Mouse (Mus musculus) hindbrain, embryonic 15.5 days (tissue): Measurements from ENCODE around the gene Dnm2. TPM values are rescaled to one million over a fixed set of nuclear protein-coding genes. Genes with fewer than 3 reads are reported as not detected.
A peak's percentile ranks its signal among the peaks of the same experiment; 100 is the strongest.

Source experiments
- ATAC-seq: fragments of 200-750 bp; cut with Nextera tagmentation; 2 replicates; pipeline ENCODE4 v1.8.0; 2017; ENCODE audit warnings: low read depth, moderate number of reproducible peaks, moderate TSS enrichment; ENCODE audit not compliant: low FRiP score
- H3K27ac ChIP-seq: fragments of 300-500 bp; sonication (generic); replicated peaks from 2 replicates; pipeline ENCODE4 v1.5.1; 2015; ENCODE audit warnings: mild to moderate bottlenecking, inconsistent platforms
- H3K27me3 ChIP-seq: fragments of 300-500 bp; sonication (generic); 2 replicates; pipeline ENCODE4 v1.6.1; 2015; ENCODE audit warnings: control low read depth, inconsistent platforms
- H3K36me3 ChIP-seq: fragments of 300-500 bp; sonication (generic); 2 replicates; pipeline ENCODE4 v1.6.1; 2015; ENCODE audit warnings: control low read depth, inconsistent platforms
- H3K4me1 ChIP-seq: fragments of 300-500 bp; sonication (generic); replicated peaks from 2 replicates; pipeline ENCODE4 v1.6.1; 2015; ENCODE audit warnings: control low read depth, inconsistent platforms
- H3K4me2 ChIP-seq: fragments of 300-500 bp; sonication (generic); 2 replicates; pipeline ENCODE4 v1.6.1; 2015; ENCODE audit warnings: moderate library complexity, mild to moderate bottlenecking, inconsistent platforms
- H3K4me3 ChIP-seq: fragments of 300-500 bp; sonication (generic); 2 replicates; pipeline ENCODE4 v1.5.1; 2015; ENCODE audit warnings: mild to moderate bottlenecking, inconsistent platforms
- H3K9ac ChIP-seq: fragments of 300-500 bp; sonication (generic); 2 replicates; pipeline ENCODE4 v1.6.1; 2015; ENCODE audit warnings: inconsistent platforms
- H3K9me3 ChIP-seq: fragments of 300-500 bp; sonication (generic); 2 replicates; pipeline ENCODE4 v1.6.1; 2016; ENCODE audit warnings: control low read depth, inconsistent platforms
- WGBS: fragments of 180-500 bp; shearing (Covaris S2); methylation state at CpG from one replicate; pipeline ENCODE4 v1.1.7; 2015; 5-methylcytosine and 5-hydroxymethylcytosine counted together
- polyA plus RNA-seq: library from polyadenylated mRNA; unstranded; fragments of >200 nt; fragmentation: Nextera tagmentation; extraction: Ambion mirVana; gene quantifications from 2 replicates; pipeline ENCODE4 v1.2.1, GENCODE M21; 2015

The Dnm2 gene
- polyA plus RNA-seq, 1 experiment from 2014 or later = 73.1 TPM

- Histone ChIP-seq H3K36me3 (peaks cover 6% of the 10 kb centered on the region; the same call in 1 of the 2 replicates), H3K9me3 (no peaks in the 10 kb centered on the region), H3K4me1 (no peaks in the 10 kb centered on the region), H3K4me3 (no peak overlapping the region), H3K27me3 (no peaks in the 10 kb centered on the region), H3K4me2 (no peak overlapping the region), H3K9ac (no peak overlapping the region), H3K27ac (no peak overlapping the region)
- 89% methylated on average over 2 of the region's 2 CpGs for WGBS
- no peak for ATAC-seq
These were observed 25.0 kb downstream of the Dnm2 start for GRCm38 (mm10) chr9:21449710-21450109.

GRCm38 (mm10) chr9:21450270-21450669, 25.6 kb downstream of the Dnm2 start:
- no peaks in the 10 kb centered on the region for H3K4me1 ChIP-seq
- no peak overlapping the region for H3K9ac ChIP-seq
- peaks cover 3% of the 10 kb centered on the region; the same call in 1 of the 2 replicates for H3K36me3 ChIP-seq
- ATAC-seq = no peak
- no peak overlapping the region for H3K4me3 ChIP-seq
- H3K27me3 ChIP-seq = no peaks in the 10 kb centered on the region
- 88% methylated on average over 3 of the region's 3 CpGs for WGBS
- no peak overlapping the region for H3K27ac ChIP-seq
- H3K4me2 ChIP-seq = no peak overlapping the region
- no peaks in the 10 kb centered on the region for H3K9me3 ChIP-seq

- Histone ChIP-seq H3K9me3 (no peaks in the 10 kb centered on the region), H3K4me2 (no peak overlapping the region), H3K4me3 (no peak overlapping the region), H3K4me1 (no peaks in the 10 kb centered on the region), H3K9ac (no peak overlapping the region), H3K27me3 (no peaks in the 10 kb centered on the region), H3K27ac (no peak overlapping the region), H3K36me3 (no peaks in the 10 kb centered on the region)
- WGBS = 91% methylated on average over 8 of the region's 8 CpGs
- no peak for ATAC-seq
These were observed 26.7 kb downstream of the Dnm2 start for GRCm38 (mm10) chr9:21451391-21451790.

GRCm38 (mm10) chr9:21451870-21452269, 27.2 kb downstream of the Dnm2 start:
- Histone ChIP-seq H3K4me3 (no peak overlapping the region), H3K27me3 (no peaks in the 10 kb centered on the region), H3K4me2 (no peak overlapping the region), H3K9ac (no peak overlapping the region), H3K36me3 (no peaks in the 10 kb centered on the region), H3K9me3 (no peaks in the 10 kb centered on the region), H3K4me1 (no peaks in the 10 kb centered on the region), H3K27ac (no peak overlapping the region)
- 83% methylated on average over 8 of the region's 8 CpGs for WGBS
- ATAC-seq = no peak

DNA sequence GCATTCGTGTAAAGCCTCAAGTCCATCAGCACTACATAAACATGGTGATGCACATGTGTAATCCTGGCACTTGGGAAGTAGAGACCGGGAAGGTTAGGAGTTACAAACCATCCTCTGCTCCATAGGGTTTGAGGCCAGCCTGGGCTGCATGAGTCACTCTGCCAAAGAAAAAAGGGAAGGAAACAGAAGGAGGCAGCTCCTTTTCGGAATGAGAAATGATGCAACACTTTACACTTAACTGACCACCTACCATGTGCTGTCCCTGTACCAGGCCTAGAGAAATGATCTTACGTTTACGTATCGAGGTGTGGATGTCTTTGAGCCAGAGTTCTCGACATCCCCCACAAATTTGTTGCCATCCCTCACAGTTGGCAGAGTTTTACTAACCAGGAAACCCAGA, 28.3 kb downstream of the Dnm2 start:
- Histone ChIP-seq H3K4me2 (no peak overlapping the region), H3K4me3 (no peak overlapping the region), H3K9ac (no peak overlapping the region), H3K27ac (no peak overlapping the region), H3K4me1 (no peaks in the 10 kb centered on the region), H3K27me3 (no peaks in the 10 kb centered on the region), H3K36me3 (no peaks in the 10 kb centered on the region), H3K9me3 (no peaks in the 10 kb centered on the region)
- 92% methylated on average over 7 of the region's 7 CpGs for WGBS
- ATAC-seq = no peak

GRCm38 (mm10) chr9:21453459-21453858, 28.8 kb downstream of the Dnm2 start:
- ATAC-seq = no peak
- WGBS = 93% methylated on average over 2 of the region's 2 CpGs
- Histone ChIP-seq H3K4me3 (no peak overlapping the region), H3K4me2 (no peak overlapping the region), H3K27ac (no peak overlapping the region), H3K9me3 (no peaks in the 10 kb centered on the region), H3K4me1 (no peaks in the 10 kb centered on the region), H3K36me3 (no peaks in the 10 kb centered on the region), H3K27me3 (no peaks in the 10 kb centered on the region), H3K9ac (no peak overlapping the region)

- H3K27me3 ChIP-seq = no peaks in the 10 kb centered on the region
- H3K36me3 ChIP-seq = peaks cover 7% of the 10 kb centered on the region; the same call in 1 of the 2 replicates
- H3K4me3 ChIP-seq = no peak overlapping the region
- H3K4me2 ChIP-seq = no peak overlapping the region
- H3K9ac ChIP-seq = no peak overlapping the region
- no peak overlapping the region for H3K27ac ChIP-seq
- no peak for ATAC-seq
- 71% methylated on average over 4 of the region's 4 CpGs for WGBS
- no peaks in the 10 kb centered on the region for H3K4me1 ChIP-seq
- no peaks in the 10 kb centered on the region for H3K9me3 ChIP-seq
These were observed 29.8 kb downstream of the Dnm2 start for GRCm38 (mm10) chr9:21454556-21454955.

GRCm38 (mm10) chr9:21455103-21455770, 30.5 kb downstream of the Dnm2 start:
- H3K36me3 ChIP-seq = peaks cover 7% of the 10 kb centered on the region; the same call in 1 of the 2 replicates
- 66% methylated on average over 4 of the region's 4 CpGs for WGBS

DNA sequence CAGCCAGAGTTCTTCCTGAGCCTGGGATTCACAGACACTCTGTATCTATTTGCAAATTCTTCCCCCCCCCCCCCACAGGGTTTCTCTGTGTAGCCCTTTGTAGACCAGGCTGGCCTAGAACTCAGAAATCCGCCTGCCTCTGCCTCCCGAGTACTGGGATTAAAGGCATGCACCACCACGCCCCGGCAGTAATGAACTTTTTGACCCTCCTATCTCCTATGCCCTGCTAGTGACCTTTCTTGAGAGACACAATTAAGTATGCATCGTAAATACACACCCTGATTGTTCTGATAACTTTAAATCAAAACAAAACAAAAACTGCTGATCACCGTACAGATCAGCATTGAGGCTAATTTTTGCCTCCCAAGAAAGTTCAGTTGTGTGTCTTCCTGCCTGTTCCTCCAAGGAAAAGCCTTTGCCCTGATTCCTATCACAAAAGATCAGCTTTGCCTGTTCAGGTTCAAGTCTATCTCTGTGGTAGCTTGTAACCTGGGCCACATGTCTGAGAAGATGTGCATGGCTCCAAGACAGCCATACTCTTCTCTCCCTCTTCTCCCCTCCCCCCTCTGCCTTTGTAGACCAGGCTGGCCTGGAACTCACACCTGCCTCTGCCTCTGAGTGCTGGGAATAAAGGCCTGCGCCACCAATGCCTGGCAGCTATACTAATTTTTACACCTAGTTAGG, 31.7 kb downstream of the Dnm2 start:
- H3K36me3 ChIP-seq = peaks cover 7% of the 10 kb centered on the region; the same call in 1 of the 2 replicates
- no peaks in the 10 kb centered on the region for H3K9me3 ChIP-seq
- H3K4me3 ChIP-seq = no peak overlapping the region
- 88% methylated on average over 7 of the region's 7 CpGs for WGBS
- no peak for ATAC-seq
- H3K27me3 ChIP-seq = no peaks in the 10 kb centered on the region
- H3K27ac ChIP-seq = no peak overlapping the region
- H3K4me1 ChIP-seq = no peaks in the 10 kb centered on the region
- H3K4me2 ChIP-seq = no peak overlapping the region
- H3K9ac ChIP-seq = no peak overlapping the region

More at GRCm38 (mm10) chr9:21455103-21455770, 30.5 kb downstream of the Dnm2 start:
- Histone ChIP-seq H3K27me3 (no peaks in the 10 kb centered on the region), H3K4me2 (no peak overlapping the region), H3K4me1 (no peaks in the 10 kb centered on the region), H3K9ac (no peak overlapping the region), H3K27ac (0 out of 2 replicates have a peak overlapping the region, but pooled peaks have one; percentile 30), H3K9me3 (no peaks in the 10 kb centered on the region), H3K4me3 (no peak overlapping the region)
- no peak for ATAC-seq

GRCm38 (mm10) chr9:21456930-21457634, 32.4 kb downstream of the Dnm2 start:
- Histone ChIP-seq H3K9ac (no peak overlapping the region), H3K27me3 (no peaks in the 10 kb centered on the region), H3K4me1 (no peaks in the 10 kb centered on the region), H3K4me2 (no peak overlapping the region), H3K27ac (no peak overlapping the region), H3K36me3 (peaks cover 7% of the 10 kb centered on the region; the same call in 1 of the 2 replicates), H3K9me3 (no peaks in the 10 kb centered on the region), H3K4me3 (no peak overlapping the region)
- WGBS = 82% methylated on average over 10 of the region's 10 CpGs
- ATAC-seq = no peak

DNA sequence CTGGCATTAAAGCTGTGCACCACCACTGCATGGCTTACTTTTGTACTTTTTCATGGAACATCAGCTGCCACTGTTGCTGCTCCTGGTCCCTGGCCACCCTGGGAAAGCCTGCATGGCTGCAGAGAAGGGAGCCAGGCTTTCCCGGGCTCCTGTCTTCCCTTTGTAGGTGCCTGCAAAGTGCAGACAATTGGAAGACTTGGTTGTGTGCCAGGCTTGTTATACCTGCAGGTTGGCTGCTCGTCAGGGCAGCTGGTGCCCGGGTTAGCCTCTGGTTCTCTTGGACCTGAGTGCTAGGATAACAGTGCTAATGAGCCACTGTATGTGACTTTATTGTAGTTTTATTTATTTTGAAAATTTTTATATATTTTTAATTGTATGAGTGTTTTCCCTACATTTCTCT, 34.1 kb downstream of the Dnm2 start:
- peaks cover 7% of the 10 kb centered on the region; the same call in 1 of the 2 replicates for H3K36me3 ChIP-seq
- H3K4me2 ChIP-seq = no peak overlapping the region
- no peaks in the 10 kb centered on the region for H3K27me3 ChIP-seq
- no peak overlapping the region for H3K4me3 ChIP-seq
- no peak overlapping the region for H3K27ac ChIP-seq
- H3K9ac ChIP-seq = no peak overlapping the region
- H3K4me1 ChIP-seq = peaks cover 8% of the 10 kb centered on the region; the same call in 1 of the 2 replicates
- no peak for ATAC-seq
- WGBS = 87% methylated on average over 3 of the region's 3 CpGs
- no peaks in the 10 kb centered on the region for H3K9me3 ChIP-seq

GRCm38 (mm10) chr9:21460400-21460940, 35.8 kb downstream of the Dnm2 start:
- Histone ChIP-seq H3K4me2 (no peak overlapping the region), H3K4me3 (no peak overlapping the region), H3K9ac (no peak overlapping the region), H3K27ac (no peak overlapping the region), H3K9me3 (no peaks in the 10 kb centered on the region), H3K27me3 (no peaks in the 10 kb centered on the region), H3K4me1 (peaks cover 8% of the 10 kb centered on the region; the same call in 1 of the 2 replicates), H3K36me3 (peaks cover 8% of the 10 kb centered on the region; the same call in 1 of the 2 replicates)
- ATAC-seq = no peak
- 96% methylated on average over 3 of the region's 3 CpGs for WGBS
